Mouse (Mus musculus): ENCODE measurements around the gene a. TPM values are rescaled to one million over a fixed set of nuclear protein-coding genes. Genes with fewer than 3 reads are reported as not detected.
"Not testable (repeated sequence)": the region's sequence is repeated elsewhere in the genome, so short reads cannot be mapped to it uniquely, and the experiment has no call there.

The a gene
- polyA plus RNA-seq, 1 experiment from 2014 or later: 0.41 TPM

DNA sequence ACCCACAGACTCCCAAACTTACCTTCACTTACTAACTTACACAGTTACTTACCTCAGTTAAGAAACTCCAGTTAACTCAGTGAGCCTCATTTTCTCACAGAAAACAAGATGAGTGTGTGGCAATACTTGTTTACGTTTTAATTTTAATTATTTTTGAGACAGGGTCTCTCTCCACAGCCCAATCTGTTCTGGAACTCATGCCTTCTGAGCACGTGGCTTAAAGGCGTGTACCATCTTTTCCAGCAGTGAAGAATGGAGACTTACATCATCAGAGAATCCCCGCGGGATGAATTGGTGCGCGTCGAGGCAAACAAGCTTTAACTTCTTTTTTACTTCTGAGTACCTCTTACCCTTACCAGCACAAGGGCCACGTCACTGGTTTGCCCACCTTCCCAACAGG, 158.7 kb downstream of the a start:
- H3K9ac ChIP-seq (ENCODE audit: low read length): no peak overlapping the region
- H3K4me3 ChIP-seq (ENCODE audit: low read depth, low read length): no peak overlapping the region
- WGBS: 70% methylated on average over 9 of the region's 9 CpGs
- H3K27me3 ChIP-seq (ENCODE audit: control insufficient read depth, insufficient read depth, low read length): no peaks in the 10 kb centered on the region
- H3K27ac ChIP-seq (replicated peaks): no peak overlapping the region
- no peak overlapping the region for H3K4me2 ChIP-seq (replicated peaks; ENCODE audit: low read depth)
- H3K9me3 ChIP-seq (ENCODE audit: control insufficient read depth, low read length): no peaks in the 10 kb centered on the region
- TF ChIP-seq EP300 (optimal IDR thresholded peaks at IDR 0.05) (no peak), CTCF (IDR thresholded peaks at IDR 0.05; ENCODE audit: low read depth) (no peak)
- H3K4me1 ChIP-seq (replicated peaks; ENCODE audit: control insufficient read depth, insufficient read depth): no peaks in the 10 kb centered on the region
- DNase-seq (ENCODE audit: low spot score): no peak
- no peak for ATAC-seq (ENCODE audit: low FRiP score, low TSS enrichment)
- no peaks in the 10 kb centered on the region for H3K36me3 ChIP-seq (ENCODE audit: control insufficient read depth, insufficient read depth, low read length)

GRCm38 (mm10) chr2:154950601-154951000, 159.4 kb downstream of the a start:
- 55% methylated on average over 5 of the region's 5 CpGs for WGBS
- no peaks in the 10 kb centered on the region for H3K4me1 ChIP-seq (replicated peaks; ENCODE audit: control insufficient read depth, insufficient read depth)
- H3K9me3 ChIP-seq (ENCODE audit: control insufficient read depth, low read length): no peaks in the 10 kb centered on the region
- TF ChIP-seq CTCF (IDR thresholded peaks at IDR 0.05; ENCODE audit: low read depth) (no peak), EP300 (optimal IDR thresholded peaks at IDR 0.05) (no peak)
- H3K4me3 ChIP-seq (ENCODE audit: low read depth, low read length): no peak overlapping the region
- no peak for DNase-seq (ENCODE audit: low spot score)
- no peak overlapping the region for H3K27ac ChIP-seq (replicated peaks)
- no peak overlapping the region for H3K4me2 ChIP-seq (replicated peaks; ENCODE audit: low read depth)
- no peaks in the 10 kb centered on the region for H3K36me3 ChIP-seq (ENCODE audit: control insufficient read depth, insufficient read depth, low read length)
- no peaks in the 10 kb centered on the region for H3K27me3 ChIP-seq (ENCODE audit: control insufficient read depth, insufficient read depth, low read length)
- no peak for ATAC-seq (ENCODE audit: low FRiP score, low TSS enrichment)
- no peak overlapping the region for H3K9ac ChIP-seq (ENCODE audit: low read length)

DNA sequence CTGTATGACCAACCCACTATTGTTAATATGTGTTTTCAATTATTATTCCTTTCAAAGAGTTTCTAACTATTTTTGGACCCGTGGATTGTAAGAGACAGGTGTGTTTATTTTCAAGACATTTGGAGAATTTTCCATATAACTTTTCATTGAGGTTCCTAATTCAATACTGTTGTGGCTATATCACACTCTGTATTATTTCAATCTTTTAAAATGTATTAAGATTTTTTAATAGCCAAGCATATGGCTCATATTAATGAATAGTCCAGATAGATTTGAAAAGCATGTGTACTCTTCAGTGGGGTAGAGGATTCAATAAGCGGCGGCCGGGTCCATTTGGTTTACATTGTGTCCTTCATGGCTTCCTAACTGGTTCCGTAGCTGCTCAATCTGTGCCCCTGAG, 168.3 kb downstream of the a start:
- Histone ChIP-seq H3K4me3 (ENCODE audit: low read depth, low read length) (no peak overlapping the region), H3K36me3 (ENCODE audit: control insufficient read depth, insufficient read depth, low read length) (no peaks in the 10 kb centered on the region), H3K4me1 (replicated peaks; ENCODE audit: control insufficient read depth, insufficient read depth) (no peaks in the 10 kb centered on the region), H3K4me2 (replicated peaks; ENCODE audit: low read depth) (no peak overlapping the region), H3K9me3 (ENCODE audit: control insufficient read depth, low read length) (no peaks in the 10 kb centered on the region), H3K9ac (ENCODE audit: low read length) (no peak overlapping the region), H3K27ac (replicated peaks) (no peak overlapping the region), H3K27me3 (ENCODE audit: control insufficient read depth, insufficient read depth, low read length) (no peaks in the 10 kb centered on the region)
- TF ChIP-seq CTCF (IDR thresholded peaks at IDR 0.05; ENCODE audit: low read depth) (no peak), EP300 (optimal IDR thresholded peaks at IDR 0.05) (no peak)
- no peak for ATAC-seq (ENCODE audit: low FRiP score, low TSS enrichment)
- 76% methylated on average over 5 of the region's 5 CpGs for WGBS
- no peak for DNase-seq (ENCODE audit: low spot score)

DNA sequence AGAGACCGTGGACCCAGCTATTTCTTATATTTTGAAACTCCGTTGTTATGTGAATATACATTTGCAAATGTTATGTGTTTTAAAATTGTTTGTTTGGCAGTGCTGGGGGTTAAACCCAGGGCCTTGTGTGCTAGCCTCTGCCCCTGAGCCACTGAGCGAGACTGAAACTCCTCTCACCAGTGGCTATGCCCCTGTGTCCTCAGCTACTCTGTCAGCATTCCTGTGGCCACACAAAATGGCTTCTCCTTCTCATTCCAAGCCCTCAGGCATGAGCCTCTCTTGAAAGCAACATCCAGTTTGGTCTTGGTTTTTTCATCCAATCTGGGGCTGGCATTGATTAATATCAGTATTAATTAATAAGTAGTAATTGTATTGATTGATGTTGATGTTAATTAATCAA, 168.7 kb downstream of the a start:
- no peaks in the 10 kb centered on the region for H3K27me3 ChIP-seq (ENCODE audit: control insufficient read depth, insufficient read depth, low read length)
- ATAC-seq (ENCODE audit: low FRiP score, low TSS enrichment) (no peak), DNase-seq (ENCODE audit: low spot score) (no peak)
- no peak overlapping the region for H3K9ac ChIP-seq (ENCODE audit: low read length)
- no peak overlapping the region for H3K4me3 ChIP-seq (ENCODE audit: low read depth, low read length)
- no peaks in the 10 kb centered on the region for H3K4me1 ChIP-seq (replicated peaks; ENCODE audit: control insufficient read depth, insufficient read depth)
- H3K36me3 ChIP-seq (ENCODE audit: control insufficient read depth, insufficient read depth, low read length): no peaks in the 10 kb centered on the region
- no peak overlapping the region for H3K4me2 ChIP-seq (replicated peaks; ENCODE audit: low read depth)
- no peaks in the 10 kb centered on the region for H3K9me3 ChIP-seq (ENCODE audit: control insufficient read depth, low read length)
- TF ChIP-seq CTCF (IDR thresholded peaks at IDR 0.05; ENCODE audit: low read depth) (no peak), EP300 (optimal IDR thresholded peaks at IDR 0.05) (no peak)
- H3K27ac ChIP-seq (replicated peaks): no peak overlapping the region
- 84% methylated on average over 3 of the region's 3 CpGs for WGBS

DNA sequence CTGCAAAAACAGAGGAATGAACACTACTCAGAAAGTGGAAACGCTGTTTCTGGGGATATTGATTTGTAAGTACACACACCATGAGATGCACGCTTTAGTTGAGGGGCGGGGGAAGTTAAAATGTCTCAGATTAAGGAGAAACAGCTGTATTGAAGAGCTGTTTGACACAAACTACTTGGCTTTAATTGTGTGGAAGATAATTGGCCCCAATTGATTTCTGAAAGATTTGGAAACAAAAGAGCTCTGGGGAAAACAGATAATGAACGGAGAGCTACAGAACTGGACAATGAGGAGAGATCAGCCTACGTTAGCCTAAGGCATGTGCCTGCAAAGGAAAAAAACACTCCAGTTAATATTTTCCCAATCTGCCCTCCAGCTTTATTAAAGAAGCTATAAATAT, 172.0 kb downstream of the a start:
- no peaks in the 10 kb centered on the region for H3K4me1 ChIP-seq (replicated peaks; ENCODE audit: control insufficient read depth, insufficient read depth)
- H3K4me3 ChIP-seq (ENCODE audit: low read depth, low read length): no peak overlapping the region
- H3K27ac ChIP-seq (replicated peaks): no peak overlapping the region
- no peaks in the 10 kb centered on the region for H3K36me3 ChIP-seq (ENCODE audit: control insufficient read depth, insufficient read depth, low read length)
- H3K9ac ChIP-seq (ENCODE audit: low read length): no peak overlapping the region
- WGBS: 53% methylated on average over 5 of the region's 5 CpGs
- H3K9me3 ChIP-seq (ENCODE audit: control insufficient read depth, low read length): no peaks in the 10 kb centered on the region
- no peak for DNase-seq (ENCODE audit: low spot score)
- H3K4me2 ChIP-seq (replicated peaks; ENCODE audit: low read depth): no peak overlapping the region
- no peak for ATAC-seq (ENCODE audit: low FRiP score, low TSS enrichment)
- no peaks in the 10 kb centered on the region for H3K27me3 ChIP-seq (ENCODE audit: control insufficient read depth, insufficient read depth, low read length)
- TF ChIP-seq CTCF (IDR thresholded peaks at IDR 0.05; ENCODE audit: low read depth): no peak
- no peak for TF ChIP-seq EP300 (optimal IDR thresholded peaks at IDR 0.05)

- H3K4me3 ChIP-seq (ENCODE audit: low read depth, low read length); H3K4me2 ChIP-seq (replicated peaks; ENCODE audit: low read depth); H3K36me3 ChIP-seq (ENCODE audit: control insufficient read depth, insufficient read depth, low read length); H3K27me3 ChIP-seq (ENCODE audit: control insufficient read depth, insufficient read depth, low read length); H3K9me3 ChIP-seq (ENCODE audit: control insufficient read depth, low read length); H3K27ac ChIP-seq (replicated peaks); ATAC-seq (ENCODE audit: low FRiP score, low TSS enrichment); DNase-seq (ENCODE audit: low spot score); H3K4me1 ChIP-seq (replicated peaks; ENCODE audit: control insufficient read depth, insufficient read depth); H3K9ac ChIP-seq (ENCODE audit: low read length): not testable (repeated sequence)
- WGBS: 70% methylated on average over 14 of the region's 14 CpGs
Measured at GRCm38 (mm10) chr2:154969740-154970397, 178.7 kb downstream of the a start.
